Mouse (Mus musculus) CD4-positive helper T cell, adult 2 months (primary cell): ENCODE results near the gene Arhgef10l.

Experiments
- DNase-seq: peaks from one replicate; pipeline ENCODE4 v3.0.0-alpha.2; 2012; ENCODE audit warnings: low read depth, missing footprints, low spot score

Gene Arhgef10l

DNA sequence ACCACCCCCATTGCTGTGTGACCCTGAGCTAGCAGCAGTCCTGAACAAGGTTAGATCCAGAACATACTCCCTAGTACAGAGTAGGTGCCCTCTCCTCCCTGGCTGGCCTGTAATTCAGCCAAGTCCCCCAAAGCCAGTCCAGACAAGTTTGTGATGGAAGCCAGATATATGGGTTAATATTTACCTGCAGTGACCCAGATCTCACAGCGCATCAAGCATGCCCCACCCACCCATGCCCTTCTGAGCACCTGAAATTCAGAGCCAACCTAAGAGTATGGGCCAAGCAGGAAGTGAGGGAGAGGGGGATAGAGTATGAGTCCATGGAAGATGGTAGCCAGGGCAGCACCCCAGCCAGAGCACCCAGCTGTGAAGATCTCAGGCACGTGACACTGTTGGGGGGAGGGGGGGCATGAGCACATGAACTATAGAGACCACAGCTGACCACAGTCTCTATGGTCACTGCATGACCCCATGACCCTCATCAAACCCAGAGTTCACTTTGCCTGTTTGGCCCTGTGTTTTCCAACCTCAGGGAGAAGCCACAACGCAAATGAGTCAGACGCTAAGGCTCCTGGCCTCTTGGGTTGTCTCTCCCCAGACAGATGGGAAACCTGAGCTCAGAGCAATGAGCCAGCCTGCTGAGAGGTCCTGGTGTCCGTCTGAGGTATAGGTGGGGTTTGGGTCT lies 29.4 kb downstream of the Arhgef10l start:
- DNase-seq, result no peak

DNA sequence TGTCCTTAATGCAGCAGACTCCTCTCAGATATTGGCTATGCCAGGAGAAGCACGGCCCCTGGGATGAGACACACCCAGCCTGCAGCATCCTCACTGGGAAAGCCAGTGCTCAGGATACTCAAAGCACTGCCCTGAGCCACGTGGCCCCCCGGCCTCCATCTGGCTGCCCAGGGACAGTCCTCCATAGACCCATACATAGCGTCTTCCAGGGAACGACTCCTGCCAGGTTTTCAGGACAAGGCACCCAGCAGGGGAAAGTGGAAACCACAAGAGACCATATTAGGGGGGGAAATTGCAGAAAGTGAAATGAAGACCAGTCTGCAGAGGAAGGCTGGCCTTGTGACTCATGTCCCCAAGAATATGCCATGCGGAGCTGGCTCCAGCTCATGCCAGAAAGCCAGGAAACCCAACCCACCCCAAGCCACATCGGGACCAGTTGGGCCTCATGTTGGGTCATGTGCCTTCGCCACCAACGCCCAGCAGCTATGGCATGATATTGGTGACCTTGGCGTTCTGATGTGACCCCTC lies 30.9 kb downstream of the Arhgef10l start:
- DNase-seq, result no peak

- DNase-seq, result no peak
These were observed 34.4 kb downstream of the Arhgef10l start for GRCm38 (mm10) chr4:140631276-140631849.

DNA sequence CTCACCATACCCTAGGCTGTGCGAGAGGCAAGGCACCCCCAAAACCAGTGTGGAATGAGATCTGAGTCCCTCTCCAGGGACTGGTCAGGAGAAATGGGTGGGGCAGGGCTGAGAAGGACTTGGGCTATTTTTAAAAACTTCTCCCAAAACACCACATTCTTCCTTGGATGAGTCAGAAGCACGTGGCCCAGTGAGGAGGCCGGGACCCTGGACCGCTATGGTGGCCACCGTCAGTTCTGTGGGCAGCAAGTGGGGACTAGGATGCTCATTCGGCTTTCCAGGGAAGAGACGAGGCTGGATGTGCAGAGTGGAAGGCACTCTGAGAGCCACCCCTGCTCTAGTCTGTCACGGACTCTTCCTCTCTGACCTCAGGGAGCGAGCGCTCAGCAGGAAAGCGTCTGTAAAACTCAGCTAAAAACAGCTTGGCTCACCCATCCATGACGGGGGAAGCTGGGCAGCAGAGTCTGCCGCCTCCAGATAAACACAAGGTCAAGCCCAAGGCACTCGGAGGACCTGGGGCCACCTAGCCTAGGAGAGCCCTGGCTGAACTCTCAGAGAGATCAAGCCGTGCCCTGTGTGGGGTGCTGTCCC lies 35.1 kb downstream of the Arhgef10l start:
- no peak for DNase-seq

DNA sequence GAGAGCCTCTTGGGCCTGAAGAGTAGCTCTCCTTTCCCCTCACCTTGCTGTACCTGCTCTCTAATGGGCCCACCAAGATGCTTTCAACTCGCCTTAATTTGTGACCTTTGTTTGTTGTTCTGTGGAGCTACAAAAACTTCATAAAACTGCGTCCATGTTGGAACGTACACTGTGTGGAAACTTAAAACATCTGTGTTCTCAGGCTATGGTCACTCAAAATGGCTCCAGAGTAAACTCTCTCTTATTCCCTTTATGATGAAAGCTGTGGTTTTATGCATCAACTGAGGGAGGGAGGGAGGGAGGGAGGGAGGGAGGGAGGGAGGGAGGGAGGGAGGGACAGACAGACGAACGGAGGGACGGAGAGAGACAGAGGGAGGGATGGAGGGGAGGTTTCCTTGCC lies 35.7 kb downstream of the Arhgef10l start:
- DNase-seq, result no peak

- no peak for DNase-seq
These were observed 36.8 kb downstream of the Arhgef10l start for GRCm38 (mm10) chr4:140628971-140629370.

GRCm38 (mm10) chr4:140628412-140628943 lies 37.3 kb downstream of the Arhgef10l start:
- DNase-seq, result no peak

DNA sequence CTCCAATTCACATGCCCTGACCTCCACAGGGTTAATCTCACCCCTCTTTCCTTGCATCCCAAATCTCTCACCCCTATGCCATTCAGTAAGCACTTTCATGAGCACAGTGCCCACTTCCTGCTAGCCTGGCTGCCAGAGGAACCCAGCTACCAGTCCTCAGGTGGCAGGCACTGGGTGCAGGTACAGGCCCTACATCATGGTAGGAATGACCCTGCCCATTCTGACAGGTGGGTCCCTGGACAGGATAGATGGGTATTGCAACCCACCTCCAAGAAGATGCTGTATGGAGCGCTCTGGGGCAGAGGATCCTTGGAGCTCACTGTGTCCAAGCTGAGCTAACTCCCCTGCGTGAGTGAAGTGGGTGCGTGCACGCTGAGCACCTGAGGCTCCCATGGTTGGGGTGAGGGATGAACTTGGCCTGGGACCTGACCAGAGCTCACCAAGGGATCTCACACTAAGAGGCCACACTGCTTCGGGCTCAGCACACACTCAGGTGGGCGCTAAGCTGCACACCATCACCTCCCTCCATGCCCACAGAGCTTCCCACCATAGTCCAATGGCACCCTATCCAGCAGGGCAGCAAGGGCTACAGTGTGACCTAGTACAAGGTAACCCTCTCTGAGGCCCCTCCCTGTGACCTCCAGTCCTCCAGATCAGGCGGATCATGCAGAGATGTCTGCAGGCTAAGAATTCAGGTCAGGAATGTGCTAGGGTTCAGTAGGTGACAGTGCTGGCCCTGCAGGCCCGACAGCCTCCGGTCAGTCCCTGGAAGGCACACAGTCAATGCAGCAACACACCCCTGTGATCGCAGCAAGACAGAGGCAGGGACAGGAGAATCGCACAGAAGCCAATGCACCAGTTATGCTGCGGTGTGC lies 39.9 kb downstream of the Arhgef10l start:
- DNase-seq, result no peak

DNA sequence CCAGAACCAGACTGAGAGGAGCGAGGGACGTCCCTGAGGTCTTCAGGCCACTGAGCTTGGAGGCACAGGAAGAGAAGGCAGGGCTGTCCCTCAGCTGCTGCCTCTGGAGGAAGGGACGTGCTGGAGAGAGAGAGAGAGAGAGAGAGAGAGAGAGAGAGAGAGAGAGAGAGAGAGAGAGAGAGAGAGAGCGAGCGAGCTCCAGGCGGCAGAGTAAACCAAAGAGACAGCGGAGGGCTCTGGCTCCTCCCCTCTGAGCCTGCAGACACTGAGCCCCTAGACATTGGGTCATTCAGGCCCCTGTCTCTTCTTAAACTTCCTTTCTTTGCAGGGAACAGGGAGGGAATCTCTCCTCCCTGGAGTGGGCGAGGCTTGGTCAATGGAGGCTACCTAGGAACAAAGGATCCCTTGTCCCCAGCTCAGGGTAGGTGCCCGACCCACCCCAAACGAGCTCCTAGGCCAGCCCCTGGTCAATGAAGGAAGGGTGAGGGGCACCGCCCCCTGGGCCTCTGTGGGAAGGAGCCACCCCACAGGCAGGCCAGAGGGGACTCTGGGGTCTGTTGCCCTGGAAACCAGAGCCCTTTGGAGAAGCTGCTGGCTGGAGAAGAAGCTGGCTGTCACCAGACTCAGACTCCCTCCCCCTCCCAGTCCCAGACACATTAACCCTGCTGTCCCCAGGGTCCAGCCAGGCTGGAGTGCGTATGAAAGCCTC lies 41.2 kb downstream of the Arhgef10l start:
- DNase-seq, result no peak

- DNase-seq, result no peak
These were observed 41.7 kb downstream of the Arhgef10l start for GRCm38 (mm10) chr4:140624087-140624467.

- no peak for DNase-seq
These were observed 43.0 kb downstream of the Arhgef10l start for GRCm38 (mm10) chr4:140622819-140623218.

- DNase-seq, result no peak
These were observed 45.3 kb downstream of the Arhgef10l start for GRCm38 (mm10) chr4:140620496-140620895.

DNA sequence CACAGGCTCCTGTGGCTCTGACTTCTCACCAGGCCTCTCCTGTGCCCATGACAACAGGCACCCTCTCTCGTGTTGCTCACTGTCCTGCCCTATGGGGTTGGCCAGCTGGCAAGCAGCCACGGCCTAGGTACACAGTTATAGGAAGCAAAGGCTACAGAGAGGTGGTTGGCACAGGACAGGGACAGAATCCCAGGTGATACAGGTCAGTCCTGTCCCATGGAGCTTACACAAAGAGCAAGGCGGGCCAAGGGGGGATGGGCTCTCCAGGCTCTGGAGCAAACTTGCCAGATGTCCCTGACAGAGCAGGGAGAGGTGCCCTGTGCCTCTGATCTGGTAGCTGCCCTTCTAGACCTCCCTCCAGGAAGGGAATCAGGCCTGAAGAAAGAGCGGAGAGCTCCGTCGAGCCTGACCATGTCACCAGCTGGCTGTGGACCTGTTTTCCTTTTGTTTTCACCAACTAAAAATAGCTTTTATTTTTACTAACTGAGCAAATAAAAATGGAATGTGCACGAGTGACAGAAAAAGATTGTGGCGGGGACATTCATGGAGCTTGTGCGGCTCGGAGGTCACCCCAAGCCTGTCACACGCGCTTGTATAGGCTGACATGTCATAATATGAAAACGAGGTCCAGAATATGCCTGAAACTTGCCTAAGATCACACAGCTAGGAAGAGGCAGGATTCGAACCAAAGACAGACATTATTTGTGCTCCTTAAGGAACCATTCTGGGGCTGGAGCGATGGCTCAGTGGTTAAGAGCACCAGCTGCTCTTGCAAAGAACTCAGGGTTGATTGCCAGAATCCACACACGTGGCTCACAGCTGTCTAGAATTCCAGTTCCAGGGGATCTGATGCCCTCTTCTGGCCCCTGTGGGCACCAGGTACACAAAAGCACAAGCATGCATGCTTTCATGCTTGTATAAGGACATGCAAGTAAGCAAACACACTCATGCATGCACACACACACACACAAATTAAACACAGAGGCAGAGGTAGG lies 48.1 kb downstream of the Arhgef10l start:
- no peak for DNase-seq

DNA sequence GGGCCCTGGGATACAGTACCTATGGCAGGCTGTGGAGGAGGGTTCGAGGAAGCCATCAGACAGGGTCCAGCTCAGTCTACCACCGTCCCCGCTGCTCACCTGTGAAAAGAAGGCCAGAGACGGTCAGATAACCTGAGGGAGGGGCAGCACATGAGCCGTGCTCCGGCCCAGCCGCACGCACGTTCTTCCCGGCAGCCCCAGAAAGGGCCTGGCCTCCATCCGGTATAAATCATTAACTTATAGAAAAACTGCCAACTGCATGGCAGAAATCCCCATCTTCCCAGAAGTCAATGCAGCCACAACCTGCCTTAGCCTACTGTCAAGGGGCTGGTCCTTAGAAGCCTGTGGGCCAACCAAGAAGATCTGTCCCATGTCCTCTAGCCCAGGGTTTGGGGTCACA lies 48.9 kb downstream of the Arhgef10l start:
- DNase-seq, result no peak

DNA sequence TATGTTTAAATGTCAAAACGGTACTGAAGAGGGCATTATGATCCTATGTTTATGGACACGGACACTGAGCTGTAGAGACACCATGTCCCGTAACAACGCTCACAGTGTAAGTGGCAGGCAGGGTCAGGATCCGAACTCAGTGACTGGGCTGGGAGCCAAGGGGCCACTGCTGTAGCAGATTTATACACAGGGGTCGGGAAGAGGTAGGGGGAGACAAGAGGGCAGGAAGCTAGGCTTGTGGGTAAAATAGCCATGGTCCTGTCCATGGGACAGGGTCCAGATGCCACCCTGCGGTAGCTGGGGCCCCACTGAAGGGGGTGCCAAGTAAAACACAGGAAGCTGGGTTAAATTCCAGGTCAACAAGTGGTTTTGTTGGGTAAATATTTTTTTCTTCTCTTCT lies 49.6 kb downstream of the Arhgef10l start:
- no peak for DNase-seq

DNA sequence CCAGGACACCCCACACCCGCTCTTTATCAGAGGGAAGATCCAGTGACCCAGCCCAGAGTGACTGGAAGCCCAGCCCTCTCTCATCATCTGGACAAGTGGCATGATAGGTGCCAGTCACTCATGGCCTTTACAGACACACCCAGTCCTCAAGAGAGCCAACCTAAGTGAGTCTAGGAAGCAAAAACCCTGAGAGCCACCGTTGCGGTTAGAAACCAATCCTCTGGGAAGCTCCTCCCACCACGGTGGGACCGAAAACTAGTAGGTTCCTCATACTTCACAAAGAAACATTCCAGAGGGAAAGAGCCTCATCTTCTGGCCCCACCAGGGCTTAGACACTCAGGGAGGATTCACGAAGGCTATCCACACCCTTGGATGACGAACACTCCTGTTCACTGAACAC lies 50.0 kb downstream of the Arhgef10l start:
- no peak for DNase-seq

DNA sequence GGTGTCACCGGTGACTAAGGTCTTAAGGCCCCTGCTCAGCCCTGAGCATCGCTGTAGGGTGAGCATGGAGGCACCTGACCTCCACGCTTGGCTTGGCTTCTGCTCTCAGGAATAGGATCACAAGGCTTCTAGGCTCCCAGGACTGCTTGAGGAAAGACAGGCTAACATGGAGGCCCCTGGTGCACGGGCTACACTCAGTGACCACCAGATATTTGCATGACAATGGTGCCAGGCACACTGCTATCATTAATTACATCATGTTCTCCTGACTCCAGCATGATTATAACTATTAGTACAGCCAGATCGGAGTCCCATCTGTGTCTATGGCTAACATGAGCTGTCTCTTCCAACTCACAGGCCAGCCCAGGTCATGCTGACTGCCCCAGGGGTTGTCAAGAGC lies 51.3 kb downstream of the Arhgef10l start:
- no peak for DNase-seq

GRCm38 (mm10) chr4:140614145-140614544 lies 51.7 kb downstream of the Arhgef10l start:
- DNase-seq, result no peak

DNA sequence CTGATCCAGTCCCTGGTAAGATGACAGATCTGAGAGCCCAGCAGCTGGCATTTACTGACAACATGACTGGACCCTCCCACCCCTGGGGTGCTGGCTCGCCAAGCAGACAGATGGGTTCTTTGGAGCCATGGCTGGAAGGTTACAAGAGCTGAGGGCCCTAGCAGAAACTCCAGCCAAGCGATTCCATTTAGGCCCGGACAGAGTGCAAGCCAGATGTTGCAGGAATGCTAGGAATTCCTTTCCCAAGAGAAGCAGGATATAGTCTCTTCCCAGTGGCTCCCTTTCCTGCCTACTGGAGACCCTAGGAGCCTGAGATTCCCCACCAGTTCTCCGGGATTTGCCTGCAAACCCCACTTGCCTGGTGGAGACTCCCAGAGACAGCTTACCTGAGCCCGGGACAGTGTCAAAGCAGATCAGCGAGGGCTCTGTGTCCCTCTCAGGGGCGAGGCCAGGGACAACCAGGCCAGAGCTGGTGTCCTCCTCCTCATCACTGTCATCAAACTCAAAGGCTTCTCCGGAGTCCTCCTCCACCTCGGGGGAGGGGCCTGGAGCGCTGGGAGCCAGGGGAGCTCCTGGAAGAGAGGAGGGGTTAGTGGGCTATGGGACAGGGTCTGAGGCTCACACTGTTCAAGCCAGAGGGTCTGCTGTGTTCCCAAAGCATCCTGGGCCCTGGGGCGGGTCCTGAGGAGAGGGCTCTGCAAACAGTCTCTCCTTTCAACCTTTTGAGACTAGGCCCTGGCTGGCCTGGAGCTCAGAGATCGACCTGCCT lies 54.8 kb downstream of the Arhgef10l start:
- DNase-seq, result no peak
